Mouse (Mus musculus): ENCODE data around the gene Ccdc63.

GRCm38 (mm10) chr5:122081471-122081870 is 59.2 kb downstream of the Ccdc63 start:
- TF ChIP-seq GATA1 (IDR thresholded peaks at IDR 0.05; ENCODE audit: low read length) (no peak), TAL1 (IDR thresholded peaks at IDR 0.05; ENCODE audit: low read length) (no peak)
